Mouse (Mus musculus) heart, postnatal 14 days (tissue): ENCODE results near the gene Wdcp. TPM values are rescaled to one million over a fixed set of nuclear protein-coding genes. Genes with fewer than 3 reads are reported as not detected.

Experiments
- DNase-seq, 2 experiments: peaks; one replicate each; pipeline ENCODE4 v3.0.0; 2021 to 2022
- intact Hi-C: fragments of 180-260 bp; cut with DNase I; formaldehyde crosslinking; loops from one replicate; pipeline ENCODE4 v1.15.1; 2025
- total RNA-seq, 2 experiments: library from RNA; stranded (reverse); gene quantifications; 2 replicates each; pipeline ENCODE4 v1.2.3; 2021

Wdcp gene
- total RNA-seq, 2 experiments from 2014 or later: 8.1 to 9.0 TPM

- DNase-seq: peak; percentile 98
- intact Hi-C loops: loop anchor here (5.0 to 10.0 kb wide), 2 partner anchors 45 to 1332 kb away; partner anchors contain the start of gene Dtnb
Observed at GRCm38 (mm10) chr12:4906951-4907906, 64.1 kb downstream of the Wdcp start, which contains the start of gene Ubxn2a. TSS of gene Ubxn2a (minus strand) at chr12:4907705.

- intact Hi-C loops: loop anchor here (5.0 to 10.0 kb wide), 2 partner anchors 46 to 1334 kb away; partner anchors contain the start of gene Dtnb
- no peak for DNase-seq
Observed at GRCm38 (mm10) chr12:4908391-4908790, 65.3 kb downstream of the Wdcp start.

Other genes with a start within 250 kb of the Wdcp start
- under 1 TPM; 0.10 to 0.19 TPM for gene Fam228a, start 104.9 kb upstream of the Wdcp start, total RNA-seq
- gene Pfn4, start 74.3 kb upstream of the Wdcp start, total RNA-seq: 1 to 10 TPM; 1.6 to 2.0 TPM
- gene Fam228b, start 74.0 kb upstream of the Wdcp start, total RNA-seq: 1 to 10 TPM; 4.0 to 5.1 TPM
- 10 to 100 TPM; 48.1 to 54.1 TPM for gene Sf3b6, start 25.8 kb upstream of the Wdcp start, total RNA-seq
- gene Fkbp1b, start 1.7 kb upstream of the Wdcp start, total RNA-seq: 1 to 10 TPM; 2.8 to 2.9 TPM
- gene Mfsd2b, start 31.1 kb downstream of the Wdcp start, total RNA-seq: under 1 TPM; 0.68 to 0.86 TPM
- gene Ubxn2a, start 64.4 kb downstream of the Wdcp start, total RNA-seq: 10 to 100 TPM; 52.8 to 55.6 TPM
- 10 to 100 TPM; 23.7 to 23.8 TPM for gene Atad2b, start 74.0 kb downstream of the Wdcp start, total RNA-seq